Comparison of ENCODE assay signal across 7 mouse cellular contexts in genomic region chr5:8894104-8894425, GRCm38 (mm10). TPM values are rescaled to one million over a fixed set of nuclear protein-coding genes. Genes with fewer than 3 reads are reported as not detected.
DNase-seq lines count a peak whose midpoint lies in the region; ATAC-seq and TF ChIP-seq lines count a peak whose summit lies in the region.

No protein-coding gene starts in this region.

- no peak for TF ChIP-seq POLR2A in spleen, adult 2 months (IDR thresholded peaks at IDR 0.05; ENCODE audit: low read depth, low read length)
- TF ChIP-seq POLR2A in olfactory bulb, adult 2 months (IDR thresholded peaks at IDR 0.05; ENCODE audit: insufficient read depth, low read depth, low read length), result no peak

- peak overlapping the region; percentile 96 for H3K4me2 ChIP-seq in limb, embryonic 12.5 days

- TF ChIP-seq CTCF in spleen, adult 2 months (IDR thresholded peaks at IDR 0.05; ENCODE audit: extremely low read depth, insufficient read depth, insufficient read length, insufficient replicate concordance), result no peak
- TF ChIP-seq CTCF in olfactory bulb, adult 2 months (IDR thresholded peaks at IDR 0.05; ENCODE audit: insufficient read depth, low read depth, low read length), result no peak

- DNase-seq in spleen, adult 2 months (ENCODE audit: low read depth in 1 of 2, low spot score in 2 of 2), result no peak
- no peak for DNase-seq in spleen, adult 12 weeks (ENCODE audit: low spot score)
- DNase-seq in testis, postnatal 10 days (ENCODE audit: low spot score), result no peak

- no peaks in the 10 kb centered on the region for H3K36me3 ChIP-seq in spleen, adult 2 months (ENCODE audit: control insufficient read depth, insufficient read depth, low read length)
- no peaks in the 10 kb centered on the region for H3K36me3 ChIP-seq in limb, embryonic 12.5 days

- no peaks in the 10 kb centered on the region for H3K27me3 ChIP-seq in spleen, adult 2 months (ENCODE audit: control insufficient read depth, insufficient read depth, low read length)
- peaks cover 39% of the 10 kb centered on the region for H3K27me3 ChIP-seq in limb, embryonic 12.5 days

- ATAC-seq in erythroid progenitor cell, adult 5-6 weeks (replicated peaks; ENCODE audit: low FRiP score, poor library complexity, severe bottlenecking), result peak; percentile 28
- ATAC-seq in limb, embryonic 12.5 days (ENCODE audit: insufficient number of reproducible peaks, insufficient read depth, low FRiP score, low TSS enrichment, low read depth), result no peak
- ATAC-seq in cerebellum, adult (ENCODE audit: insufficient number of reproducible peaks, low FRiP score, low TSS enrichment), result no peak

- H3K4me1 ChIP-seq in spleen, adult 2 months (ENCODE audit: control insufficient read depth, insufficient read depth, insufficient read length), result peaks cover 8% of the 10 kb centered on the region; the same call in 1 of the 2 replicates
- H3K4me1 ChIP-seq in limb, embryonic 12.5 days (replicated peaks), result peaks cover 9% of the 10 kb centered on the region
- peaks cover 13% of the 10 kb centered on the region for H3K4me1 ChIP-seq in olfactory bulb, adult 2 months (ENCODE audit: control insufficient read depth, insufficient read depth, low read length)

- peak overlapping the region; percentile 58; the same call in 1 of the 2 replicates for H3K9ac ChIP-seq in limb, embryonic 12.5 days (replicated peaks)

- peak overlapping the region; percentile 70 for H3K4me3 ChIP-seq in spleen, adult 2 months (ENCODE audit: extremely low read depth, insufficient read depth, insufficient read length)
- H3K4me3 ChIP-seq in limb, embryonic 12.5 days (replicated peaks), result peak overlapping the region; percentile 63
- H3K4me3 ChIP-seq in olfactory bulb, adult 2 months (ENCODE audit: insufficient read depth, low read depth, low read length), result peak overlapping the region; percentile 71

- H3K27ac ChIP-seq in spleen, adult 2 months (ENCODE audit: insufficient read depth, low read length), result peak overlapping the region; percentile 57
- no peak overlapping the region for H3K27ac ChIP-seq in limb, embryonic 12.5 days
- no peak overlapping the region for H3K27ac ChIP-seq in olfactory bulb, adult 2 months (ENCODE audit: insufficient read depth, low read depth, low read length)

- H3K9me3 ChIP-seq in limb, embryonic 12.5 days, result 0 out of 2 replicates have a peak, but pooled peaks cover 4% of the 10 kb centered on the region

- WGBS in spleen, adult 2 months, result 3% methylated on average over 15 of the region's 15 CpGs
- 9% methylated on average over 15 of the region's 15 CpGs for WGBS in limb, embryonic 12.5 days
- 17% methylated on average over 15 of the region's 15 CpGs for WGBS in olfactory bulb, adult 2 months

RNA-seq across cellular contexts. Expression of gene Abcb4, which starts 0.5 kb away (rescaled TPM):
- polyA plus RNA-seq in spleen, adult 2 months (2012; rRNA removed), result 4.9 and 6.9 TPM in 2 replicates
- total RNA-seq in erythroid progenitor cell, adult 5-6 weeks (2015; ENCODE audit: low replicate concordance), result 218 and 229 TPM in 2 replicates
- 428 and 435 TPM in 2 replicates for total RNA-seq in erythroid progenitor cell, adult 5-6 weeks (2017; ENCODE audit: low replicate concordance)
- 0.60 and 0.83 TPM in 2 replicates for polyA plus RNA-seq in limb, embryonic 12.5 days (2016; fragmentation: Nextera tagmentation; extraction: Ambion mirVana)
- polyA plus RNA-seq in olfactory bulb, adult 2 months (2012; ENCODE audit: insufficient read depth, insufficient read length, low replicate concordance, missing spikeins), result not detected in 2 replicates
